Mouse (Mus musculus): ENCODE measurements around the gene Hmcn1.
A peak's percentile ranks its signal among the peaks of the same experiment; 100 is the strongest.

The Hmcn1 gene

DNA sequence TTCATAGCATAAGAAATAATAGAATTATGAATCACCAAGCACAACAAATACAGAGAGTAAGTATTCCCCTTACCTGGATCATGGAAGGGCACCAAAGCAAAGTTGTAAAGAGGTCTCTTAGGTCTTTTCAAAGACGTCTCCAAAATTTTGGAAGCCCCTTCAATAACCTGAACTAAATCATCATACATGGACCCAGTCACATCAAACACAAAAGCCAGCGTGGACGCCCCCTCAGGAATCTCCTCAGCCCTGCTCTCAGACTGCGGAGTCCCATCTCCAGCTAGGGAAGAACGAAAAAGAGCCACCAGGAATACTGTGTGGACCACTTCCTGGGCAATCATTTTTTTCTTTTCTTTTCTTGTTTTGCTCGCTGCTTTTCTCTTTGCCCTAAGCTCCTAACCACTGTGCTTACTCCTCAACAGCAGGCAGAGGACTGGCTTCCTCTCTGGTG lies 499 bp downstream of the Hmcn1 start:
- DNase-seq (ENCODE audit: low read depth, low spot score), result no peak

GRCm38 (mm10) chr1:150991745-150992554 lies 1.3 kb downstream of the Hmcn1 start:
- no peak for DNase-seq (ENCODE audit: low read depth, low spot score)

- DNase-seq (ENCODE audit: low read depth, low spot score), result no peak
These were observed 8.3 kb downstream of the Hmcn1 start for GRCm38 (mm10) chr1:150984888-150985287.

DNA sequence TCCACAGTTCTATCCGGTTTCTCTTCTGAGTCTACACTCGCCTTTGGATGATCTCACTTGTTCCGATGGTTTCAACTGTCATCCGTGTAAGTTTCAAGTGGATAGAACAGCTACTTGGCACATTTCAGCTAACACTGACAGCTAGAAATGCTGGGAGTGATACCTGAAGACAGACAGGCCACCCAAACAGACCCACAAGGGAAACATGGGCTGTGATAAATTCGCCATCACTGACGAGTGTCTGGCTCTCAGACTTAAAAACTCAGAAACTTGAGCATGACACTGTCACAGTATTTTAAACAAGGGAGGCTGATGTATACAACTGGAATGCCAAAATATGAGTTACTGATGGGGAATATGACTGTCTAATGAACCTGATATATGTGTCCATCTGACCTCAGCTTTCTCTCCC lies 9.1 kb downstream of the Hmcn1 start:
- no peak for DNase-seq (ENCODE audit: low read depth, low spot score)

- no peak for DNase-seq (ENCODE audit: low read depth, low spot score)
These were observed 14.6 kb downstream of the Hmcn1 start for GRCm38 (mm10) chr1:150978651-150979050.

DNA sequence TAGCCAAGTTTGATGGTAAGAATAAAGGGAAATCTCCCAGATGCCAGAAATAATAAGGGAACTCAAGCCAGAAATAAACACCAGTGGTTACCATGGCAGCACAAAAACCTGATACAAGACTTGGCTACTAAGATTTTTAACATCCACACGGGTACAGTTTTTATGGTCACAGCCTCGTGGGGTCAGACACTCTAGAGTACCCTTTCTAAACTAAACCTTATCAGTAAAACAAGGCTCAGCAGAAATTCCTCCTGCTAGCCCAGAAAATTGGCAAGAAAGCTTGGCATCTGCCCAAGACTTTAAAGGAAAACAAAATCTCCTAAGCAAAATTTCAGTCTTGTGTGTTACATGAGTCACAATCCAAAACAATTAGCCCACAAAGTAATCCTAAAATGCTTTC lies 17.0 kb downstream of the Hmcn1 start:
- DNase-seq (ENCODE audit: low read depth, low spot score), result no peak

DNA sequence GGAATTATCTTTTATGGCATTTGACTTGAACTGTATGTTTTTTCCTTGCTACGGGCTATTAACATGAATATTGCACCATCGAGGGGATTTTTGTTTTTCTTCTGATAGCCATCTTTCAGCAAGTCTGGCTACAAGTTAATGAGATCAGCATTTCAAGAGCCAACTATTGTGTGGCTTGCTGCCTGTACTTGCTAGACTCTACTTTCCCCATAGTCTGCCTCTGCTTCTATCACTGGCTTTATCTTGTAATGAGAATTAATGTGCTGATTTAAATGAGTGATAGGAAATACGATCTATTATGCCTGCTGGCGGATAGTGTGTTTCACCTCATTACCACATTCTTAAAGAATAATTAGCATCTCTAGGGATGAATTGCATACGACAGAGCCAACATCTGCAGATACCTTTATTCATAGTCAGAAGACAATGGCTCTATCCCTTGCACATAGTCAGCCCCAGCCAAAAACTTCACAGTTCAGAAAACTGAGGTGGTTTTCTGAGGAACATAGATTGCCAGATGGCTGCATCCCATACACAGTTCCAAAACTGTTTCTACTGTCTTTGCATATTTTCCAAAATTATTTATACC lies 33.7 kb downstream of the Hmcn1 start:
- DNase-seq (ENCODE audit: low read depth, low spot score), result no peak

GRCm38 (mm10) chr1:150951004-150951403 lies 42.2 kb downstream of the Hmcn1 start:
- DNase-seq (ENCODE audit: low read depth, low spot score), result no peak

GRCm38 (mm10) chr1:150950046-150950445 lies 43.2 kb downstream of the Hmcn1 start:
- DNase-seq (ENCODE audit: low read depth, low spot score), result no peak

DNA sequence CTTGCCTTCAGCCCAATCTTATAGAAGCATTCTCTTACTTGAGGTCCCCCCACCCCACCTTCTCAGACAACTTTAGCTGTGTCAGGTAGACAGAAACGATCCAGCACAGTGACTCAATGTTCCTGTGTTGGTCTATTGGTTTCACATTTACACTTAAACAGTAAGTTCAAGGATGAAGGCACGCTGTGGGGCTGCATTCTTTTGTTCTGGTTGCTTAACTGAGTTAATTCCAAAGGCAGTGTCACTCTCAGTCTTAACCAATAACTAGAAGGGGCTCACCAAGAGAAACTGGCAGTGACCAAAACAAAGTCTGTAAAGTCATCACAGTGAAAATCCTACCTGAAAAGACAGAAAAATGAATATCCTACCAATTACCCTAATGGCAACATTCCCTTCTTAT lies 44.3 kb downstream of the Hmcn1 start:
- DNase-seq (ENCODE audit: low read depth, low spot score), result no peak

- no peak for DNase-seq (ENCODE audit: low read depth, low spot score)
These were observed 49.6 kb downstream of the Hmcn1 start for GRCm38 (mm10) chr1:150943601-150944000.

DNA sequence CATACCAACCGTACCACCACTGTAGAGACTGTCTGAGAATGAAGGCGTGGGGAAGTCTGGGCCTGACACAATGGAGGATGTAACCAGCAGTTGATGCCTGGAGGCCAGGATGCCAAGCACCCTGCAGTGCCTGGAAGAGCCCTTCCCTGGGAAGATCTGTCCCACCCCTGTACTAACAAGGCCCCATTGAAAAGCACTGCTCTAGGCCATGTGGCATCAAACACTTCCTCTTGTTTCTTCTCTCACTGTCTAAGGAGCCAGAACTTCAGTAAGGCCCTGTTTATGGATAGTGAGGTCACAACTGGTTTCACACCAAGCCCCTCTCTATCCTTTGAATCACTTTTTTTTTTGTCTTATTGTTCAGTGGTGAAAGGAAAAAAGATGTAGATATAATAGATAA lies 51.1 kb downstream of the Hmcn1 start:
- no peak for DNase-seq (ENCODE audit: low read depth, low spot score)

DNA sequence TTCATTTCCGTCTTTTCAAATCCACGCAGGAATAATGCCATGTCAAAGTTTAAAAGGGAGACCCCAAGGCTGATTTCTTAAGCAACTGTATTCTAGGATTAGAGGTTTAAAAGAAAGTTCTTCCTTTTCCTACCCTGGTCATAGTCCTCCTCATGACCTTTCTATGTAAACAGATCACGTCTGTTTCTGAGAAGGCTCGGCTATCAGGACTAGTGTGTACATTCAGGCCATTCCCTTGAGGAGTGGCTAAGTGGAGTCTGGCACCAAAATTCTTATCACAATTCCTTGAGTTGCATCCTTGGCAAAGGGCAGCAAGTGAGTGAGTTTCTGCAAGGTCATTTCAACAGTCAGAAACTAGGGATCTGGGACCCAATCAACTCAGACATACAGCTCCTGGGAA lies 56.4 kb downstream of the Hmcn1 start:
- no peak for DNase-seq (ENCODE audit: low read depth, low spot score)

DNA sequence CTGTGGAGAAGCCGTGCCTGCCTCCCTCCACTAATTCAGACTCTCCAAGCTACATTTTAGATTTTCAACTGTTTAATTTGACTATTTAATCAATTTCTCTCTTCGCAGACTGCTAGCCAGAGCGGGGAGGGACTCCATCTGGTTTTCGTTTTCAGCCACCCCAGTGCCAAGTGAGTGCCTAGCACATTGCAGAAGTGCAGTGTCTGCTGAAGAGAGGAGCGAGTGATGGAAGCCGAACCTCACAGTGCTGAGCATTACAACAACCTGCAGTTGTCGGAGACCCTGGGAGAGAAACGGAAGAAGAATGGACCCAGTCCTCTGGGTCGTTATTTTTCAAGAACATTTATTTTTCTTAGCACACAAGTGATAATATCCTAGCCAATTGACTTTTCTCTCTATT lies 59.6 kb downstream of the Hmcn1 start:
- peak; percentile 45 for DNase-seq (ENCODE audit: low read depth, low spot score)

- no peak for DNase-seq (ENCODE audit: low read depth, low spot score)
These were observed 72.4 kb downstream of the Hmcn1 start for GRCm38 (mm10) chr1:150920860-150921259.

DNA sequence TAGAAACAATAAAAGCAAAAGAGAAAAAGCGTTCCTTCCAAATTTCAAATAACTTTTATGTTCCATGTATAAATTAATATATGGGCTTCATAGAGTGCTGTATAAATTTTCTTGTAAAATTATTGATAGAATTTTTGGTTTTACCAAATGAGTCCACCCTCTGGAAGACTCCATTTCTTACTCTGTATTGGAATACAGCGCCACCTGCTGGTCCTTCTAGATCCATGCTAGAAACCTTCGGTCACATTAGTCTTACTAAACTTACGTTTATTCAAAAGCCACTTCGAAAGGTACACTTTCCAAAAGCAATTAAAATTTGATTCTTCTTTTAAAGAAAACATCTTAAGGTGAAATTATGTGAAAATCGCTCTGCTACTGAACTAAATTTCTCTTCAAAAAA lies 73.0 kb downstream of the Hmcn1 start:
- no peak for DNase-seq (ENCODE audit: low read depth, low spot score)

DNA sequence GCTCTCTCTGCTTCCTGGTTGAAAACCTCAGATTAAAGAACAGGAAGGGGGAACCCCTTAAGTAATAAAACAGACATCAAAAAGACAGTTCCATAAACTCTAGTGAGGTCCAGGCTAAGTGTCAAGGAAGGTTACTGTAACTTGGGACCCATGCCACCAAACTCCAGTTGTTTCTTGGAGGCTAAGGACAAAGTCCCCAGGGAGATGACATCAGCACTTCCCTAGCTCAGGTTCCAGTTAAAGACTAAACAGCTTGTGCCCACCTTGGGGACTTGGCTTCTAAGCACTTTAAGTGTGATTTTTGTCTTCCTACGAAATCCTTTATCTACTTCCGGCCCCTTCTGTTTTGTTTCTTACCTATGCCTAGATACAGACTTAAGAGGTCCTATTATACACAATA lies 78.3 kb downstream of the Hmcn1 start:
- DNase-seq (ENCODE audit: low read depth, low spot score), result no peak

- DNase-seq (ENCODE audit: low read depth, low spot score), result peak; percentile 32
These were observed 79.6 kb downstream of the Hmcn1 start for GRCm38 (mm10) chr1:150913586-150914136.

DNA sequence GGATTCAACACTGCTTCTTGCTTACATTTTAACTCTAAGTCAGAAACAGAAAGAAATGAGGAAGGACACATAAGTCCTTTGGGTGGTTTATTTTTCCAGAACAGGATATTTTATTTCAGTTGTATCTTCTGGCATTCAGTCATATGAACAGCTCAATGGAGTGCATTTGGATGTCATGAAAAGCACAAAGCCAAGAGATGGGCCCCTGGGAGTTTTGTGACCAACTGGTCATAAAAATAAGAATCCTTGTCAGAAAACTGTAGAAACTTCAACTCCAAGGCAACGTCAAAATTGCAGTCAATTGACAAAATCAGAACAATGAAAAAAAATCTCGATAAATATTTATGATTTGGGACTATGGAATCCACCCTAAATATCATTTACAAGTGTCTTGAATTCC lies 83.6 kb downstream of the Hmcn1 start:
- no peak for DNase-seq (ENCODE audit: low read depth, low spot score)

DNA sequence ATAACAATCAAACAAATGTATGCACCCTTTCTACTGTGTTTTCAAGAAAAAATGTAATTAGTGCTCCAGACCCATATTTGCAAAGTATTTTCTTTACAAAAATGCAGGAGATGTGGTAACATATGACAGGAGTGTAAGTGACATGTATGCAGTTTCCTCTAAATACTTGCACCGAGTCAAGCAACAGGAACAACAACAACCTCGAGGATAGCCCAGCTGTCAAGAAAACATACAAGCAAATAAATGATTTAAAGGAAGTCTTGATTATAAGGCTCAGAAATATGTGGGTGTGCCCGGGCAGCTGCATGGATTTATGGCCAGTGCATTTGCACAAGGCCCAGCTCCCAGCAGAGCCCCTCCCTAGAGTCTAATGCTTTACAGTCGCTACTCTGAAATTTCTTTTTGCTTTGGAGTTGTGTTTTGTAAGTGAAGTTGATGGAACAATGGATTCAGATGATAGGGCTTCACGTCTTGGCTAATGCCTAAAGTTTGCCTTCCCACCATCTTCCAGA lies 99.5 kb downstream of the Hmcn1 start:
- no peak for DNase-seq (ENCODE audit: low read depth, low spot score)

GRCm38 (mm10) chr1:150890017-150890416 lies 103.2 kb downstream of the Hmcn1 start:
- no peak for DNase-seq (ENCODE audit: low read depth, low spot score)

- no peak for DNase-seq (ENCODE audit: low read depth, low spot score)
These were observed 107.0 kb downstream of the Hmcn1 start for GRCm38 (mm10) chr1:150886267-150886666.

- no peak for DNase-seq (ENCODE audit: low read depth, low spot score)
These were observed 114.8 kb downstream of the Hmcn1 start for GRCm38 (mm10) chr1:150878421-150878820.
